Mouse (Mus musculus) lung, embryonic 14.5 days (tissue): ENCODE data around the gene Sept5. TPM values are rescaled to one million over a fixed set of nuclear protein-coding genes. Genes with fewer than 3 reads are reported as not detected.

Source experiments
- ATAC-seq: fragments of 200-750 bp; cut with Nextera tagmentation; 2 replicates; pipeline ENCODE4 v1.8.0; 2017; ENCODE audit warnings: mild to moderate bottlenecking, moderate TSS enrichment, moderate library complexity; ENCODE audit not compliant: insufficient read depth
- DNase-seq: peaks from one replicate; pipeline ENCODE4 v3.0.0-alpha.2; 2015
- H3K27ac ChIP-seq: fragments of 300-500 bp; sonication (generic); 2 replicates; pipeline ENCODE4 v1.5.1; 2014; ENCODE audit warnings: low read depth, mild to moderate bottlenecking, moderate library complexity
- H3K27me3 ChIP-seq: fragments of 300-500 bp; sonication (generic); 2 replicates; pipeline ENCODE4 v1.6.1; 2014; ENCODE audit warnings: low read length, control low read depth; ENCODE audit not compliant: insufficient read depth
- H3K36me3 ChIP-seq: fragments of 300-500 bp; sonication (generic); 2 replicates; pipeline ENCODE4 v1.6.1; 2014; ENCODE audit warnings: control low read depth; ENCODE audit not compliant: insufficient read depth
- H3K4me1 ChIP-seq: fragments of 300-500 bp; sonication (generic); 2 replicates; pipeline ENCODE4 v1.6.1; 2014; ENCODE audit warnings: antibody characterized with exemption, control low read depth; ENCODE audit not compliant: insufficient read depth
- H3K4me2 ChIP-seq: fragments of 300-500 bp; sonication (generic); 2 replicates; pipeline ENCODE4 v1.6.1; 2014; ENCODE audit warnings: mild to moderate bottlenecking
- H3K4me3 ChIP-seq: fragments of 300-500 bp; sonication (generic); 2 replicates; pipeline ENCODE4 v1.5.1; 2014; ENCODE audit warnings: low read depth, low read length
- H3K9ac ChIP-seq: fragments of 300-500 bp; sonication (generic); 2 replicates; pipeline ENCODE4 v1.6.1; 2014
- H3K9me3 ChIP-seq: fragments of 300-500 bp; sonication (generic); 2 replicates; pipeline ENCODE4 v1.6.1; 2016; ENCODE audit warnings: low read depth, low read length, control low read depth
- CTCF ChIP-seq: IDR thresholded peaks from 2 replicates; pipeline ENCODE4 v1.5.1; 2016; ENCODE audit warnings: antibody characterized with exemption, low read depth
- WGBS: fragments of 180-500 bp; shearing (Covaris S2); extraction: QIAGEN DNeasy Blood & Tissue Kit; methylation state at CpG from one replicate; pipeline ENCODE4 v1.1.7; 2014; 5-methylcytosine and 5-hydroxymethylcytosine counted together
- polyA plus RNA-seq: library from polyadenylated mRNA; unstranded; fragments of >200 nt; fragmentation: Nextera tagmentation; extraction: Ambion mirVana; gene quantifications from 2 replicates; pipeline ENCODE4 v1.2.1, GENCODE M21; 2014

Gene Sept5
- polyA plus RNA-seq, 1 experiment from 2014 or later, result 19.3 TPM

- no peaks in the 10 kb centered on the region for H3K36me3 ChIP-seq
- H3K27me3 ChIP-seq, result 0 out of 2 replicates have a peak, but pooled peaks cover 7% of the 10 kb centered on the region
- H3K4me2 ChIP-seq, result no peak overlapping the region
- peak overlapping the region; percentile 37; the same call in 1 of the 2 replicates for H3K27ac ChIP-seq
- peak; percentile 57 for DNase-seq
- ATAC-seq, result peak; percentile 54; the same call in 1 of the 2 replicates
- no peak overlapping the region for H3K9ac ChIP-seq
- 44% methylated on average over 2 of the region's 2 CpGs for WGBS
- no peaks in the 10 kb centered on the region for H3K9me3 ChIP-seq
- no peak overlapping the region for H3K4me3 ChIP-seq
- TF ChIP-seq CTCF, result no peak
- peaks cover 19% of the 10 kb centered on the region for H3K4me1 ChIP-seq
Measured at GRCm38 (mm10) chr16:18609099-18609498, 20.7 kb downstream of the Sept5 start.

DNA sequence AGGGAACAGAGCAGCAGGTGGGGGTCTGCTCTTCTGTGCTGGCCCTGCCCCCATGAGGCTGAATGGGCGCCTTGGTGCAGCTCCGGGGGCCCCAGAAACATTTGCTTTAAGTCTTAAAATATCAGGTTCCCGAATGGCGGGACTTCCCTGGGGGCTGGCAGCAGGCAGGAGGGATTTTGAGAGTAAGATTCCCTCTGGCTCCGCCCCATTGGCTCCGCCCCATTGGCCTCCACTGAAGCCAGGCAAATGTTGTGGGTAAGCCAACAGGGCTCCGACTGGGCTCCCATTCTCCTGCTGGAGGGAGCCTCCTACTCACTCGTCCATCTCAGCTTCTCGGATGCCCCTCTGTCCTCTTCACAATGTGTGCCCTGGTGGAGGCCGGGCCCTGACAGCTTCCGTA is 21.5 kb downstream of the Sept5 start:
- Histone ChIP-seq H3K9ac (no peak overlapping the region), H3K9me3 (no peaks in the 10 kb centered on the region), H3K27me3 (0 out of 2 replicates have a peak, but pooled peaks cover 7% of the 10 kb centered on the region), H3K4me1 (peaks cover 22% of the 10 kb centered on the region), H3K4me2 (peak overlapping the region; percentile 44), H3K36me3 (no peaks in the 10 kb centered on the region), H3K4me3 (no peak overlapping the region), H3K27ac (no peak overlapping the region)
- no peak for TF ChIP-seq CTCF
- DNase-seq (peak; percentile 81), ATAC-seq (0 out of 2 replicates have a peak, but pooled peaks have one; percentile 11)
- 10% methylated on average over 11 of the region's 11 CpGs for WGBS

DNA sequence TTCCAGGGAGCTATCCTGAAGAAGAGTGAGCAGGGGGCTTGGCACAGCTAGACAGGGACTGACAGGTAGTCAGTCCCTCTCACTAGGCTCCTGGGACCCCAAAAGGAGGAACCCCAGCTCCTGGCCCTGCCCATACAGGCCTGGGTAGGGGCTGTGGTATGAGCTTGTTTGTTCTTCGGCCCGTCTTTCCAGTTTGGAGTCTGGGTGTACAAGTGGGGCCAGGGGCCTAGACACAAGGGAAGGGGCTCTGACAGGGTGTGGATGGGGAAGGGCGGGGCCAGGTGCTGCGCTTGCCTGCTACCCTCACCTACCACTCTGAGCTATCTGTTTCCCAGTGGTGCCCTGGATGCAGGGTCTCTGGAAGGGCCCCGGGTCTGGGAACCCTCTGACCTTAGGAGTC is 24.0 kb downstream of the Sept5 start:
- peaks cover 14% of the 10 kb centered on the region; the same call in 1 of the 2 replicates for H3K4me1 ChIP-seq
- ATAC-seq, result peak; percentile 58; the same call in 1 of the 2 replicates
- TF ChIP-seq CTCF, result no peak
- peak overlapping the region; percentile 20; the same call in 1 of the 2 replicates for H3K4me2 ChIP-seq
- WGBS, result 71% methylated on average over 5 of the region's 5 CpGs
- H3K9ac ChIP-seq, result no peak overlapping the region
- H3K9me3 ChIP-seq, result no peaks in the 10 kb centered on the region
- 0 out of 2 replicates have a peak, but pooled peaks cover 4% of the 10 kb centered on the region for H3K27me3 ChIP-seq
- H3K4me3 ChIP-seq, result no peak overlapping the region
- peak overlapping the region; percentile 42; the same call in 1 of the 2 replicates for H3K27ac ChIP-seq
- no peak for DNase-seq
- no peaks in the 10 kb centered on the region for H3K36me3 ChIP-seq

- ATAC-seq (no peak), DNase-seq (no peak)
- Histone ChIP-seq H3K4me1 (peaks cover 14% of the 10 kb centered on the region; the same call in 1 of the 2 replicates), H3K27ac (peak overlapping the region; percentile 31; the same call in 1 of the 2 replicates), H3K4me2 (no peak overlapping the region), H3K9me3 (no peaks in the 10 kb centered on the region), H3K9ac (no peak overlapping the region), H3K36me3 (no peaks in the 10 kb centered on the region), H3K27me3 (no peaks in the 10 kb centered on the region), H3K4me3 (no peak overlapping the region)
- TF ChIP-seq CTCF, result no peak
- WGBS, result 36% methylated on average over 8 of the region's 8 CpGs
Measured at GRCm38 (mm10) chr16:18604267-18604701, 25.5 kb downstream of the Sept5 start.

- peaks cover 11% of the 10 kb centered on the region; the same call in 1 of the 2 replicates for H3K4me1 ChIP-seq
- H3K9ac ChIP-seq, result no peak overlapping the region
- H3K4me2 ChIP-seq, result no peak overlapping the region
- no peak overlapping the region for H3K4me3 ChIP-seq
- DNase-seq, result no peak
- ATAC-seq, result no peak
- 39% methylated on average over 7 of the region's 7 CpGs for WGBS
- TF ChIP-seq CTCF, result no peak
- no peaks in the 10 kb centered on the region for H3K9me3 ChIP-seq
- H3K27me3 ChIP-seq, result no peaks in the 10 kb centered on the region
- no peak overlapping the region for H3K27ac ChIP-seq
- no peaks in the 10 kb centered on the region for H3K36me3 ChIP-seq
Measured at GRCm38 (mm10) chr16:18601447-18601846, 28.3 kb downstream of the Sept5 start.

DNA sequence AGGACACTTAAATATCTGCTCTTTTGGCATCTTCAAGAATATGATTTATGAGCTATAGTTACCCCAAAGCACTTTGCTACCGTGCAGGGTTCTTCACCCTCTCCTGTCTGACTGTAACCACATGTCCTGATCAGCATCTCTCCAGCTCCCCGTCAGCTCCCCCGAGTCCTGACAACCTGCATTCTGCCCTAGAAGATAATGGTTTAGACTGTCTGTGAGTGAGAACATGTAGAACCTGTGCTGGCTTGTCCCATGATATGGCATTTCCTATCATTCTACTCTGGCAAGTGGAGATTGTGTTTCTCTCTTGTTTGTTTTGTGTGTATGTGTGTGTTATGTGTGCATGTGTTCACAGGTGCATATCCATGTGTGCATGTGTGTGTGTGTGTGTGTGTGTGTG is 31.7 kb downstream of the Sept5 start:
- Histone ChIP-seq H3K36me3 (no peaks in the 10 kb centered on the region), H3K4me2 (no peak overlapping the region), H3K27ac (no peak overlapping the region), H3K9me3 (no peaks in the 10 kb centered on the region), H3K4me1 (0 out of 2 replicates have a peak, but pooled peaks cover 9% of the 10 kb centered on the region), H3K4me3 (no peak overlapping the region), H3K9ac (no peak overlapping the region), H3K27me3 (peaks cover 4% of the 10 kb centered on the region; the same call in 1 of the 2 replicates)
- 51% methylated on average over 3 of the region's 3 CpGs for WGBS
- DNase-seq, result no peak
- ATAC-seq, result no peak
- TF ChIP-seq CTCF, result no peak

DNA sequence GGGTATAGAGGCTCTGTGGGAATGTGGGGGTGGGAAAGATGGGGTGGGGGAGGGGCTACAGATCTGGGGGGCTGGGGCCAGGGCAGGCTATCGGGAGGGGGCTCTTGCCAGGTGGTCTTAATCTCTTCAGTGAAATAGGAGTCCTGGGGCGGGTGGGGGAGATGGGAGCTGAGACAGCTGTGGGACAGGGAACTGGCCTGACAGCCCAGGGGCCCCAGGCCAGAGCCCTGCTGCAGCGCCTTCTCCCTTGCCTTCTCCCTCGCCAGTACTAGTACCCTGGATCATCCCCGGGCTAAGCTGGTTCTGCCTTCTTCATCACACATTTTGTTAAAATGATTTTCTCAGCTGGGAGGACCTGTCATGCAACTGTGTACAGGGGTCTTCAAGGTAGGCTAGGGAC is 33.5 kb downstream of the Sept5 start:
- 0 out of 2 replicates have a peak, but pooled peaks cover 4% of the 10 kb centered on the region for H3K4me1 ChIP-seq
- H3K36me3 ChIP-seq, result no peaks in the 10 kb centered on the region
- DNase-seq (no peak), ATAC-seq (no peak)
- H3K27me3 ChIP-seq, result peaks cover 12% of the 10 kb centered on the region
- WGBS, result 37% methylated on average over 5 of the region's 5 CpGs
- H3K4me3 ChIP-seq, result no peak overlapping the region
- no peak for TF ChIP-seq CTCF
- H3K4me2 ChIP-seq, result no peak overlapping the region
- H3K27ac ChIP-seq, result no peak overlapping the region
- H3K9ac ChIP-seq, result no peak overlapping the region
- H3K9me3 ChIP-seq, result no peaks in the 10 kb centered on the region
